Mouse (Mus musculus) liver, embryonic 16.5 days (tissue): ENCODE results near the gene Cntf. TPM values are rescaled to one million over a fixed set of nuclear protein-coding genes. Genes with fewer than 3 reads are reported as not detected.

ENCODE experiments used
- ATAC-seq: fragments of 200-750 bp; cut with Nextera tagmentation; 2 replicates; pipeline ENCODE4 v1.8.0; 2017; ENCODE audit warnings: low read depth, mild to moderate bottlenecking, moderate number of reproducible peaks, moderate library complexity
- H3K27ac ChIP-seq: fragments of 300-500 bp; sonication (generic); 2 replicates; pipeline ENCODE4 v1.5.1; 2014; ENCODE audit warnings: mild to moderate bottlenecking, low read length
- H3K27me3 ChIP-seq: fragments of 300-500 bp; sonication (generic); 2 replicates; pipeline ENCODE4 v1.6.1; 2014; ENCODE audit warnings: low read depth, low read length, mixed read lengths; ENCODE audit not compliant: control insufficient read depth, insufficient read depth
- H3K36me3 ChIP-seq: fragments of 300-500 bp; sonication (generic); 2 replicates; pipeline ENCODE4 v1.6.1; 2014; ENCODE audit warnings: mild to moderate bottlenecking; ENCODE audit not compliant: control insufficient read depth, insufficient read depth
- H3K4me1 ChIP-seq: fragments of 300-500 bp; sonication (generic); 2 replicates; pipeline ENCODE4 v1.6.1; 2014; ENCODE audit warnings: low read depth, low read length, mixed read lengths; ENCODE audit not compliant: control insufficient read depth
- H3K4me2 ChIP-seq: fragments of 300-500 bp; sonication (generic); 2 replicates; pipeline ENCODE4 v1.6.1; 2014; ENCODE audit warnings: low read depth, low read length, mixed read lengths
- H3K4me3 ChIP-seq: fragments of 300-500 bp; sonication (generic); 2 replicates; pipeline ENCODE4 v1.5.1; 2014; ENCODE audit warnings: low read depth, mild to moderate bottlenecking, low read length
- H3K9ac ChIP-seq: fragments of 300-500 bp; sonication (generic); 2 replicates; pipeline ENCODE4 v1.6.1; 2014; ENCODE audit warnings: low read depth, low read length
- H3K9me3 ChIP-seq: fragments of 300-500 bp; sonication (generic); replicated peaks from 2 replicates; pipeline ENCODE4 v1.6.1; 2016; ENCODE audit warnings: low read length; ENCODE audit not compliant: control insufficient read depth
- WGBS: fragments of 180-500 bp; shearing (Covaris S2); extraction: QIAGEN DNeasy Blood & Tissue Kit; methylation state at CpG from one replicate; pipeline ENCODE4 v1.1.7; 2014; ENCODE audit not compliant: insufficient replicate concordance; 5-methylcytosine and 5-hydroxymethylcytosine counted together
- polyA plus RNA-seq: library from polyadenylated mRNA; unstranded; fragments of >200 nt; fragmentation: Nextera tagmentation; extraction: Ambion mirVana; gene quantifications from 2 replicates; pipeline ENCODE4 v1.2.1, GENCODE M21; 2015

Cntf gene
- polyA plus RNA-seq, 1 experiment from 2014 or later = 0.66 TPM

DNA sequence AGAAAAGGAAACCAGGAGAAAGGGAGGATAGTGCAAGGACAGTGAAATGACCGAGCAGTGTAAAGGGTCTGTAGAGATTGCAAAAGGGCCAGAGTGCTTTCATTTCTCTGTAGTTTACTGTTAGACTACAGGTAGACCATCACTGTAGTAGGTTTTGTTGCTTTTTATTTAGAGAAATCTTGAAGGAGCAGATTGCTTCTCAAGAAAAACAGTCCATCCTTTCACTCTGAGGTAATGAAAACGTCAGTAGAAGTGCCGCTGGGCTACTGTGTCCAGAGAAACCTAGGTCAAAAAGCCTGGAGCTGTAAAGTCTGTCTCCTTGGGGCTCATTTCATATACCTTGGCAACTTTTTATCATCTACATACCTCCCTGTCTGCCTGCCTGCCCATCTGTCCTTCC is 33.6 kb upstream of the Cntf start:
- no peak for ATAC-seq
- Histone ChIP-seq H3K4me2 (no peak overlapping the region), H3K36me3 (no peaks in the 10 kb centered on the region), H3K9me3 (no peaks in the 10 kb centered on the region), H3K4me1 (no peaks in the 10 kb centered on the region), H3K9ac (no peak overlapping the region), H3K27me3 (no peaks in the 10 kb centered on the region), H3K27ac (no peak overlapping the region), H3K4me3 (no peak overlapping the region)
- 71% methylated on average over 3 of the region's 3 CpGs for WGBS

DNA sequence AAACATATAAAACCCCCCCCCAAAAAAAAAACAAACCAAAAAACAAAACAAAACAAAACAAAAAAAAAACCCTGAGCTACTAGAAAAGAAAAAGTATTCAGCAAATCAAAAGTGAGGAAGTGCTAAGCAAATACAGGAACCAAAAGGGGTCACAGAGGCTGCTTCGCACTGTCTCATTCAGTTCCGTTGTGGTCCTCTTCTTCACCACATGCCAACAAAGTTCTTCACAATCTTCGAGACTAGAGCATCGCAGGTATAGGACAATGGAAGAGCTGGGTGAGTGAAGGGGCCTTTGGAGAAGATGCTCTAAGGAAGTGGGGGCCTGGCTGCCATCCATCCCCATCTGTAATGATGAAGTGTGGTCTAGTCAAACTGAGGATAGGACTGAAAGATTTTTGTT is 33.0 kb upstream of the Cntf start:
- H3K4me1 ChIP-seq = no peaks in the 10 kb centered on the region
- ATAC-seq = no peak
- H3K9me3 ChIP-seq = no peaks in the 10 kb centered on the region
- 28% methylated on average over 4 of the region's 4 CpGs for WGBS
- H3K4me2 ChIP-seq = no peak overlapping the region
- no peaks in the 10 kb centered on the region for H3K27me3 ChIP-seq
- no peak overlapping the region for H3K27ac ChIP-seq
- no peak overlapping the region for H3K9ac ChIP-seq
- no peaks in the 10 kb centered on the region for H3K36me3 ChIP-seq
- no peak overlapping the region for H3K4me3 ChIP-seq

DNA sequence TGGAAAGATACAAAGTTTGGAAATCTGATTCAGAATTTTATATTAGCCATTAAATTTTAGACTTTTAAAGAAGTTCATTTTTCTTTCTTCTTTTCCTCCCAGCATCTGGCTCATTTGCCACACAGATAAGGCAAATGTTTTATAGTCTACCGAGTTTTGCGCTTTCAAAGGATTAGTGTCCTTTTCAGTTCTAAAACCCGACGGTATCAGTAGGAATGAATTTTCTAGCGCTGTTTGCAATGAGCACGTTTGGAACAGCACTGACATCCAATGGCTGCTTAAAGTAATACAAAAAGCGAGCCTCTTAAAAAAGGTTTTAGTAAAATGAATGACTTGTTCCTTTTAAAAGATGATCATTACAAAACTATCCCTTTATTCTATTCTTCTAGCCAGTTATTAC is 31.6 kb upstream of the Cntf start:
- H3K9me3 ChIP-seq = no peaks in the 10 kb centered on the region
- H3K4me2 ChIP-seq = peak overlapping the region; percentile 98
- peak overlapping the region; percentile 97 for H3K9ac ChIP-seq
- H3K4me1 ChIP-seq = peaks cover 2% of the 10 kb centered on the region; the same call in 1 of the 2 replicates
- H3K27me3 ChIP-seq = no peaks in the 10 kb centered on the region
- peak overlapping the region; percentile 100 for H3K27ac ChIP-seq
- H3K4me3 ChIP-seq = peak overlapping the region; percentile 99
- WGBS = under 1% methylated on average over 7 of the region's 7 CpGs
- H3K36me3 ChIP-seq = no peaks in the 10 kb centered on the region
- ATAC-seq = no peak

DNA sequence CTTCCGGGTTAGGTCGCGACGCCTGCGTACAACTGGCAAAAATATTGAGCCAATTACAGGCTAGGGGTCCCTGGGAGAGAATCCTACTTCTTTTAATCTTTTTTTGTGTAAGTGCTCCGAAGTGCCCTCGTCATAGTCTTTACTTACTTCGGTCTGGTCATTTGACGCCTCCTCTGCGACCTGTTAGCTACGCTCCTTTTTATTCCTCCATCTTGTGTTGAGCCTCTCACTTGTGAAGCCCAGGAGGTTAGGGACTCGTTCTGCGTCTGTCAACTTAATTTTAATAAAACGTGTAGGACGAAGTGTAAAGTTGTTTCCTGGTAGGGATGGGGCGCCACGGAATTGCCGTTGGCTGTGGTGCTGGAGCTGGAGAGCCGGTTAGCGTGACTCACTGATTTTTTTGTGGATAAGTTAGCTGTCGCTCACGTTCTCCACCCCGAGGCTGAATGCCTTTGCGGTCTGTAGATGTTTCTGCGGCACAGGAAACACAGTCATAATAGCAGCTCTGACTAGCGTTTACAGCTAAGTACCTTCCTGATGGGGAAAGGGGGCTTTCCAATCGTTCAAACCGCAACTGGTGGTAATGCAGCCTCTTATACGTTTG is 31.0 kb upstream of the Cntf start:
- Histone ChIP-seq H3K4me2 (peak overlapping the region; percentile 98), H3K9me3 (no peaks in the 10 kb centered on the region), H3K9ac (peak overlapping the region; percentile 97), H3K27me3 (no peaks in the 10 kb centered on the region), H3K27ac (peak overlapping the region; percentile 100), H3K4me3 (peak overlapping the region; percentile 99), H3K4me1 (peaks cover 2% of the 10 kb centered on the region; the same call in 1 of the 2 replicates), H3K36me3 (no peaks in the 10 kb centered on the region)
- WGBS = under 1% methylated on average over 29 of the region's 29 CpGs
- ATAC-seq = peak; percentile 35

DNA sequence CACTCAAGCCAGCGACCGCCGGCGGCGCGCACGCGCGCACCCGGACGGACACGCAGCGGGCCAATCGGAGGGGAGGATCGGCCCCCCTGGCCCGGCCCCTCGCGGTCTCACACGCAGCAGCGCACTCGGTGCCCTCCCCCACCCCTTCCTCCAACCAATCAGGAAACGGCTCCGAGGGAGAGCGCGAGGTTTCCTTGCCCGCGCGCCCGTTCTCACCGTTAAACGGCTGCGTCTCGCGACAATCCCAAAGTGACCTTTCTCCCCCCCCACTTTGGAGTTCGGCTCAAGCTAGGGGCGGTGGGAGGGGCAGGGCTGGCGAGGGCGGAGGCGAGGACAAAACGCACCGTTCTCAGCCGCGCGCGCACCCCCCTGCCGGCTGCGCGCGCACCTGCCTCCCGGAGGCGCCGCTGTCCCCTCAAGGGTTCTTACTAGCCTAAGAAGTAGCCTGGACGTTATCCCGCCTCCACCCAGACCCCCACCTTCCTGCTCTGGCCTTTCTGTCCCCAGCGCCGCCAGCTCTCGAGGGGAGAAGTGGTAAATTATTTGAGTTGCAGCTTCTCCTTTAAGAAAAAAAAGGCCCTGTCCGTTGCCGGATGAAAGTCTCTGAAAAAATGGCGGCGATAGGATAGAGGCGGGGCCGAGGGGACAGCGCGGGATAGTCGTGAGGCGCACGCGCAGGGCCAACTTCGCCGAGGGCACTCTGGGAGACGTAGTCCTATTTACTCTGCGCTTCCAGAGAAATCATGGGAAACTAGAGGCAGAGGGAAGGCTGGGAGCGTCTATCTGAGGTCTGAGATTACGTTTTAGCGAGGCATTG is 30.3 kb upstream of the Cntf start, which contains the start of the genes Zfp91 and Lpxn:
Gene Zfp91, minus strand, starts transcription at position 616 of the 817 bp plus-strand sequence.
Gene Lpxn, plus strand, starts transcription at position 683 of the 817 bp plus-strand sequence.
- under 1% methylated on average over 71 of the region's 76 CpGs for WGBS
- Histone ChIP-seq H3K9ac (peak within 1 kb of the TSS; percentile 97), H3K4me3 (peak within 1 kb of the TSS; percentile 99), H3K9me3 (no peaks in the 10 kb centered on the region), H3K4me1 (peaks cover 5% of the 10 kb centered on the region), H3K27me3 (no peaks in the 10 kb centered on the region), H3K27ac (peak within 1 kb of the TSS; percentile 100), H3K36me3 (no peaks in the 10 kb centered on the region), H3K4me2 (peak within 1 kb of the TSS; percentile 98)
- ATAC-seq = peak; percentile 86

DNA sequence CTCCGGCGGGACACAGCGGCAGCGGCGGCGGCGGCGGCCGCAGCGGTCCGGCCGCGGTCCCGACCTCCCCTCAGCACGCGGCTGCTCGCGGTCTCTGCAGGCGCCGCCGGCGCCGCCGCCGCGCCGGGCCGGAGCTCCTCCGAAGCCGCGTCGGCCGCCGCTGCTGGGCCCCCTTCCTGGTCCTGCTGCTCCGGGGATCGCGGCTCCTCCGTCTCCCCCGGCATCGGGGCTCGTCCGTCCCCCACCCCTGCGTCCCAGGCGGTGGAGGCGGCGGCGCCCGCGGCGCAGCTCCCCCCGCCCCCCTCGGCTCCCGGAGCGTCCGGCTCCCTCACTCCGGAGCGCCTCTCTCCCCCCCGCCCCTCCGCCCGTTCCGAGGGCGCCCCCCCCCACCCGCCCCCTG is 29.7 kb upstream of the Cntf start:
- WGBS = under 1% methylated on average over 46 of the region's 63 CpGs
- H3K4me2 ChIP-seq = peak overlapping the region; percentile 73
- peak; percentile 0 for ATAC-seq

DNA sequence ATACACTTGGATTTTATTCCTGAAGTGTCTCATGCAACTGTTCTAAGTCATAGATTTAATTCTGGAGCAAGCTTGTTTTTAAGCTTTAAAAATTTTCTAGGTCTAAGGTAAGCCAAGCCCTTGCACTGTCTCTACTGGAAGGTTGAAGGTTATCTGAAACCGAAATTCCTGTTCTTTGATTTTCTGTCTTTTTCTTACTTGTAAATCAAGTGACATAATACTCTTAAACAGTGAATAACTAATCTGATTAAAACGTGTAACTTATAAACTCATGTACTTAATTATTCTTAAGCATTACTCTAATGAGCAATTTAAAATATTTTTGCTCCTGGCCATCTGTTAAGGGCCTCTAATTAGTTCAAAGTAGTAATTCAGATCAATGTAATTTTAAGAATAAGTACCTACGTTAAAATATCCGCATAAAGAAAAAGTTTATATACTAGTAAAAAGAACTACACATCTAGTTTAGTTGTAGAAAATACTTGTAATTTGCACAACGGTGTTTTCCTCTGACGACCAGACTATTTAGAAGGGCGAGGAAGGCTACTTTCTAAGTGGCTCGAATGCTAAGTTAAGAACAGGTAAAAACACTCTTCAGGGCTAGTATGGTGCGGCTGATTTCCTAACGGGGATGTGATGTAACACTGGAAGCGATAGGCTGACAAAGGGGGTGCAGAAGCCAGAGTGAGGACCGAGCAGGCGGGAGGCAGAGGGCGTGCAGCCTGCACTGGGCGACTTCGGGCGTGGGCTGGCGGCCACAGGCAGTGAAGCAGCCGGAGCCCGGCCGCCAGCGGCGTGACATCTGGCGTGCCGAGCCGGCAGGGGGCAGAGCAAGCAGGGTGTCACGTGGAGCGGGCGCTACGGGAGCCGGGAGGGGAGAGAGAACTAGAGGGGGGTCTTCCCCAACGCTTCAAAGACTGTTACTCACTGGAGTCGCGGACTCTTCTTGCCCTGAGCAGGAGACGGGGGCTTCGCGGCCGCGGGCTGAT is 28.9 kb upstream of the Cntf start:
- Histone ChIP-seq H3K27me3 (no peaks in the 10 kb centered on the region), H3K36me3 (no peaks in the 10 kb centered on the region), H3K4me1 (peaks cover 5% of the 10 kb centered on the region), H3K27ac (peak overlapping the region; percentile 98), H3K4me3 (peak overlapping the region; percentile 99), H3K9ac (peak overlapping the region; percentile 94), H3K4me2 (peak overlapping the region; percentile 73), H3K9me3 (no peaks in the 10 kb centered on the region)
- ATAC-seq = peak; percentile 64
- under 1% methylated on average over 39 of the region's 39 CpGs for WGBS

More for the DNA sequence above, 29.7 kb upstream of the Cntf start:
- Histone ChIP-seq H3K4me1 (peaks cover 5% of the 10 kb centered on the region), H3K27me3 (no peaks in the 10 kb centered on the region), H3K9me3 (no peaks in the 10 kb centered on the region), H3K36me3 (no peaks in the 10 kb centered on the region), H3K27ac (peak overlapping the region; percentile 98), H3K9ac (peak overlapping the region; percentile 94), H3K4me3 (peak overlapping the region; percentile 99)

DNA sequence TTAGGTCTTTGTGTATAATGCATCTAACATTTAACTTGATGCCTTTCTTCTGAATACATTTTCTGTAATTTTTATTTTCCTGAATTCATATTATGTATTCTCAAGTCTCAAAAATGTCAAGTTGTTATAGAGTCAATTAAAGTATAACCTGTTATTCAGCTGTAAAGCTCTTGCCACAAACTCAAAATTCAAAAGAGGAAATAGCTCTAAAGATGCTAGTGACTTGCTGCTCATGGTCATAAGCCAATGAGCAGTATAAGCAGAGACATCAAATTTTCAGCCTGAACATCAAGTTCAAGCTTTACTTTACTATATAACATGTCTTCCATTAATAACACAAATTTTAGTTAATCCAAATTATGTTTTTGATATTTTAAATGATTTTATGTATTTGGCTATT is 26.9 kb upstream of the Cntf start:
- H3K9ac ChIP-seq = no peak overlapping the region
- H3K4me2 ChIP-seq = no peak overlapping the region
- H3K9me3 ChIP-seq = no peaks in the 10 kb centered on the region
- no peak overlapping the region for H3K27ac ChIP-seq
- no peak overlapping the region for H3K4me3 ChIP-seq
- H3K27me3 ChIP-seq = no peaks in the 10 kb centered on the region
- peaks cover 5% of the 10 kb centered on the region for H3K4me1 ChIP-seq
- ATAC-seq = no peak
- peaks cover 3% of the 10 kb centered on the region; the same call in 1 of the 2 replicates for H3K36me3 ChIP-seq
